Mouse (Mus musculus) liver, embryonic 15.5 days (tissue): ENCODE measurements around the gene Tec. TPM values are rescaled to one million over a fixed set of nuclear protein-coding genes. Genes with fewer than 3 reads are reported as not detected.

Experiments
- ATAC-seq: fragments of 200-750 bp; cut with Nextera tagmentation; 2 replicates; pipeline ENCODE4 v1.8.0; 2017; ENCODE audit warnings: moderate number of reproducible peaks, mild to moderate bottlenecking, moderate library complexity; ENCODE audit not compliant: insufficient read depth
- H3K27ac ChIP-seq: fragments of 300-500 bp; sonication (generic); replicated peaks from 2 replicates; pipeline ENCODE4 v1.5.1; 2015; ENCODE audit warnings: mild to moderate bottlenecking, inconsistent platforms
- H3K27me3 ChIP-seq: fragments of 300-500 bp; sonication (generic); 2 replicates; pipeline ENCODE4 v1.6.1; 2015; ENCODE audit warnings: mild to moderate bottlenecking, inconsistent platforms
- H3K36me3 ChIP-seq: fragments of 300-500 bp; sonication (generic); replicated peaks from 2 replicates; pipeline ENCODE4 v1.6.1; 2015; ENCODE audit warnings: moderate library complexity, mild to moderate bottlenecking, inconsistent platforms
- H3K4me1 ChIP-seq: fragments of 300-500 bp; sonication (generic); replicated peaks from 2 replicates; pipeline ENCODE4 v1.6.1; 2015; ENCODE audit warnings: inconsistent platforms
- H3K4me2 ChIP-seq: fragments of 300-500 bp; sonication (generic); 2 replicates; pipeline ENCODE4 v1.6.1; 2015; ENCODE audit warnings: moderate library complexity, mild to moderate bottlenecking, inconsistent platforms
- H3K4me3 ChIP-seq: fragments of 300-500 bp; sonication (generic); replicated peaks from 2 replicates; pipeline ENCODE4 v1.5.1; 2015; ENCODE audit warnings: mild to moderate bottlenecking, inconsistent platforms
- H3K9ac ChIP-seq: fragments of 300-500 bp; sonication (generic); 2 replicates; pipeline ENCODE4 v1.6.1; 2015; ENCODE audit warnings: moderate library complexity, mild to moderate bottlenecking, inconsistent platforms
- H3K9me3 ChIP-seq: fragments of 300-500 bp; sonication (generic); replicated peaks from 2 replicates; pipeline ENCODE4 v1.6.1; 2016; ENCODE audit warnings: inconsistent platforms
- WGBS: fragments of 180-500 bp; shearing (Covaris S2); methylation state at CpG from one replicate; pipeline ENCODE4 v1.1.7; 2015; ENCODE audit warnings: mixed read lengths; ENCODE audit not compliant: insufficient replicate concordance; 5-methylcytosine and 5-hydroxymethylcytosine counted together
- polyA plus RNA-seq: library from polyadenylated mRNA; unstranded; fragments of >200 nt; fragmentation: Nextera tagmentation; extraction: Ambion mirVana; gene quantifications from 2 replicates; pipeline ENCODE4 v1.2.1, GENCODE M21; 2015

The Tec gene
- polyA plus RNA-seq, 1 experiment from 2014 or later = 3.5 TPM

DNA sequence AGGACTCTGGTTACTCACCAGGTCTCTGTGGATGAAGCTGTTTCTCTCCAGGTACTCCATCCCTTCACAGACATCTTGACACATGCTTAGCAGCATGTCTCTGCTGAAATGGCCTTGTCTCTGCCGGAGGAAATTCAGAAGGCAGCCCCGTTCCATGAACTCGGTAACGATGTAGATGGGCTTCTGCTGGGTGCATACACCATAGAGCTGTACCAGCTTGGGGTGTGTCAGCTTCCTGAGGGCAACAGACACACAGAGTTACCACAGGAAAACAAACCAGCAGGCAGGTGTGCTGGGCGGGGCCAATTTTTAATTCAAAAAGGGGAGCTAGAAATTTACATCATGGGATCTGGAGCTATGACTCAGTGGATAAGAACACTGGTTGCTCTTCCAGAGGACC, 104.7 kb downstream of the Tec start:
- Histone ChIP-seq H3K9me3 (no peaks in the 10 kb centered on the region), H3K4me2 (no peak overlapping the region), H3K9ac (no peak overlapping the region), H3K4me3 (no peak overlapping the region), H3K27ac (no peak overlapping the region), H3K4me1 (no peaks in the 10 kb centered on the region), H3K27me3 (no peaks in the 10 kb centered on the region), H3K36me3 (no peaks in the 10 kb centered on the region)
- ATAC-seq = no peak
- WGBS = 63% methylated on average over 5 of the region's 5 CpGs

DNA sequence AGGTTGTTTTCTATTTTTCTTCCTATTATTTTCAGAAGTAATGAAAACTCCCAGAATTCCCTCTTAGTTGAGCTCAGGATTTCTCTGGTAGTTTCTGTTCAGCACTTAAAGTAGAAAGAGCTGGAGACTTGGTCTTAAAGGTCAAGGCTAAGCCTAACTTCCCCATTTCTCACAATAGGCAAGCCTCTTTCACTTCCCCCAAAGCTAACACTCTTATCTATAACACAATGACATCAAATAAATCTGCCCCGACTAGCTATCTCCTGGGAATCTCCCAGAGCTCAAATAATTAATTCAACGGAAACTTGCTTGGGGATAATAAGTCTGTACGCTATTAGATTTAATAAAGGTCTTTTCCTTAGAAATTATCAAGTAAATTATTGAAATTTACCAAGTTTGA, 105.3 kb downstream of the Tec start:
- ATAC-seq = no peak
- Histone ChIP-seq H3K36me3 (no peaks in the 10 kb centered on the region), H3K9ac (no peak overlapping the region), H3K27me3 (no peaks in the 10 kb centered on the region), H3K27ac (no peak overlapping the region), H3K4me1 (no peaks in the 10 kb centered on the region), H3K4me3 (no peak overlapping the region), H3K4me2 (no peak overlapping the region), H3K9me3 (no peaks in the 10 kb centered on the region)
- 21% methylated on average over 3 of the region's 3 CpGs for WGBS

DNA sequence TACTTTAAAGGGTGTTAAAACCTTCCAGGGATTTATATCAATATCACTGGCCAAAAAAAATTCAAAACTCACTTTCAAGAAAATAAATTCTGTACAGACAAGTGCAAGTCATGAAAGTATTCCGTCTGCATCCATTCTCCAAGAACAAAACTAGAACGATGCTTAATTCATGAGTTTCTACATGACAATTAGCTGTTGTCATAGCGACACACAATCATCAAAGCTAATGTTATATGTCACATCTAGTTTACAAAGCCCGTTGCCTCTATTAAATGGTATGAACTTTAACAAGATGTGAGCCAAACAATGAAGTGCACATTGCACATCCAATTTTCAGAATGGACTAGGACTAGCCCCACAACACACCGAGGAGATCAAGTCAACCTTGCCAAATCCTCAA, 106.5 kb downstream of the Tec start:
- Histone ChIP-seq H3K4me1 (no peaks in the 10 kb centered on the region), H3K4me3 (no peak overlapping the region), H3K9me3 (no peaks in the 10 kb centered on the region), H3K27me3 (no peaks in the 10 kb centered on the region), H3K4me2 (no peak overlapping the region), H3K36me3 (no peaks in the 10 kb centered on the region), H3K27ac (no peak overlapping the region), H3K9ac (no peak overlapping the region)
- 70% methylated on average over 5 of the region's 5 CpGs for WGBS
- no peak for ATAC-seq

DNA sequence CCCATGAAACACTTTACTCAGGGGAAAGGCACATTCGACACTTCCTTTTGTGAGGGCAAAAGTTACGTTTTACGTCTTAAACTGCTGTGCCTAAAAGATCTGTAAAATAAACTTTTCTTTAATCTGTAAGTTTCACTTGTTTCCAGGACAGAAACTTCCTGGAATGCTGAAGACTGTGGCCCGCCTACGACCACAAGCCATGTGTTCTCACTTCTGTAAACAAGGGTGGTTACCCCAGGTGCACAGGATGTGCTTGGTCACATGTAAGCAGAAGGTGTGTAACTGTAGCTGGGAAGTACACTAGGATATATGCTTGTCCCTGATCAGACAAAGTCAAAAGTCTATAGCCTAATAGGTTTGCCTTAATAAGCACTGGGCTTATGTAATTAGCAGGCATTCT, 107.0 kb downstream of the Tec start:
- H3K27ac ChIP-seq = no peak overlapping the region
- ATAC-seq = no peak
- H3K9me3 ChIP-seq = no peaks in the 10 kb centered on the region
- H3K4me2 ChIP-seq = no peak overlapping the region
- no peak overlapping the region for H3K4me3 ChIP-seq
- H3K27me3 ChIP-seq = no peaks in the 10 kb centered on the region
- WGBS = 62% methylated on average over 5 of the region's 5 CpGs
- H3K36me3 ChIP-seq = no peaks in the 10 kb centered on the region
- no peak overlapping the region for H3K9ac ChIP-seq
- no peaks in the 10 kb centered on the region for H3K4me1 ChIP-seq

DNA sequence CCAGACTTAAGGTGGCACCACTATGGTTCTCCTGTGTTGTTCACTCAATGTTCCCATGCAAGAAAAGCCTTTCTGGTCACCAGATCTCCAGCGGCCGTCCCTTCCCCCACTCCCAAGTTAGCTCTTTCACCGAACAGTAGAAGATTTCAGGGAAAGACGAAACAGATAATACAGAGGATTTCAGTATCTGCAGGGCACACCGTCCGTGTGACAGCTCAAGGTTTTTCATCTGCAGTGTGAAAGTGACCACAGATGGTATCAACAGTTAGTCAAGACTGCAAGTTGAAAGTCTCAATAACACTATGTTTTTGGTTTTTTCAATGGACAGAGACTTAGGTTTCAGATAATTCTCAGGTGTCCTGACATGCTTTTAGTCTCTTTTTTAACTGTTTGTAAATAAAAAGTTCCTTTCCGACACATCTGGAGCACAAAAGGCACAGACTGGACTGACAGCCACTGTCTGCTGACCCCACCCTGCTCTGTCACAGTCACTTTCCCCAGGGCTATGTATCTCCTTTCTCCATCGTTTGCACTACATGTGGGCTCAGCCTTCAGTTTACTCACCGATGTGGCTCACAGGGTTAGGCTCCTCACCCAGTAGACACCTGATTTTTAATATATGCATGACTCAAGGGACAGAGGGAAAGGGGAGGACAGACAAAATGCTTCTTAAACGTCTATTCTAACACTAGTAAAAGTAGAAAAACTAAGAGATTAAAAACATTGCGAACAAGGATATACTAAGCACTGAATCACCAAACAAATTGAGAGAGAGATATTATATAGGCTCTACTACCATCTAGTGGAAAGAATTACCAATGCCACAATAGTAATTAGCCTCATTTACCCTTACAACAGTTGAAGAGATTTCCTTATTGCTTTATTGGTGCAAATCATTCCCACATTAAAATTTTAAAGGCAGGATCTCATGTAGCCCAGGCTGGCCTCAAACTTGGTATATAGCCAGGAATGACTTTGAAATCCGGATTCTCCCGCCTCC, 109.1 kb downstream of the Tec start:
- whole genome bisulfite sequencing = 30% methylated on average over 13 of the region's 13 CpGs
- H3K4me3 ChIP-seq = no peak overlapping the region
- ATAC-seq = no peak
- H3K36me3 ChIP-seq = no peaks in the 10 kb centered on the region
- no peaks in the 10 kb centered on the region for H3K9me3 ChIP-seq
- H3K9ac ChIP-seq = no peak overlapping the region
- H3K4me1 ChIP-seq = no peaks in the 10 kb centered on the region
- H3K27ac ChIP-seq = no peak overlapping the region
- H3K4me2 ChIP-seq = no peak overlapping the region
- H3K27me3 ChIP-seq = no peaks in the 10 kb centered on the region

DNA sequence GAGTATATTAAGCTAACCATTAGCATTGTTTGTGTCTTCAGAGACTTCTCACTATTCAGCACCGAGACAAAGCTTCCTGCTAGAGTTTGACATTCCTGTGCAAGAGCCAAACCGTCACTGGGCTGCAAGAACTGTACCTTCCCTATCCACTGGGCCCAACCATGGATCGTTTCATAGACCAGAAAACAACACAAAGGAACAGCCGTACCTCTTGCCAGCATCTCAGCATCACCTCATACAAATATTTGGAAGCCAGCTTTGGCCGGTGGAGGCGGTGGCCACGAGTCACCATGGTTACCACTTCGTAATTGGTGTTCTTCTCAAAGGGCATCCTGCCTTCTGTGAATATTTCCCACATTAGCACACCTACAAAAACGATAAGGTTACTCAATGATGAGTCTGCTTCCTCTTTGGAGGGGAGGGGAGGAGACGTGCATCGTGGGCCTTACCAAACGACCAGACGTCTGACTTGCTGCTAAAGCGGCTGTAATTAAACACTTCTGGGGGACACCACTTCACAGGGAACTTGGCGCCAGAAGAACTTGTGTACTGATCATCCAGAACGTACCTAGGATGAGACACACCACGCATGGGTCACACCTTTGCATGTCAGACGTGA, 111.0 kb downstream of the Tec start:
- Histone ChIP-seq H3K36me3 (no peaks in the 10 kb centered on the region), H3K9ac (no peak overlapping the region), H3K4me1 (no peaks in the 10 kb centered on the region), H3K27ac (no peak overlapping the region), H3K4me2 (no peak overlapping the region), H3K9me3 (no peaks in the 10 kb centered on the region), H3K27me3 (no peaks in the 10 kb centered on the region), H3K4me3 (no peak overlapping the region)
- WGBS = 72% methylated on average over 18 of the region's 18 CpGs
- no peak for ATAC-seq

DNA sequence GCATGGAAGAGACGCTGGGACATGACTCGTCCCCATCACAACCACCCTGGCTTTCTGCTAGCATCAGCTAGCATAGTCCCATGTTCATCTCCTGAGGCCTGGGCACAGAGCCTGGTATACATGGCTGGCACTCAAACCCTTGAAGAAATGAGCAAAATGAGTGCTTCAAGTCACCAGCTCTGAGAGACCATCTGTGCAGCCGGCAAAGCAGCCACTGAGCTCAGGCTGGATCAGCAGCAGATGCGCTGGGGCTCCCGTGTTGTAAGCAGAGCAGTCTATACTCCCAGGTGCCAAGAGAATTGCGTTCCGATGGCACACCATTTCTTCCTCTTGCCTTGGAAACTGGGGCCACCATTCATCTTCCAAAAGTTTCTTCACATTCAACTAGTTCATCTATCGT, 112.3 kb downstream of the Tec start:
- no peaks in the 10 kb centered on the region for H3K4me1 ChIP-seq
- 72% methylated on average over 8 of the region's 8 CpGs for WGBS
- no peak for ATAC-seq
- H3K9ac ChIP-seq = no peak overlapping the region
- H3K4me2 ChIP-seq = no peak overlapping the region
- no peak overlapping the region for H3K27ac ChIP-seq
- no peaks in the 10 kb centered on the region for H3K27me3 ChIP-seq
- H3K36me3 ChIP-seq = no peaks in the 10 kb centered on the region
- no peak overlapping the region for H3K4me3 ChIP-seq
- H3K9me3 ChIP-seq = no peaks in the 10 kb centered on the region

DNA sequence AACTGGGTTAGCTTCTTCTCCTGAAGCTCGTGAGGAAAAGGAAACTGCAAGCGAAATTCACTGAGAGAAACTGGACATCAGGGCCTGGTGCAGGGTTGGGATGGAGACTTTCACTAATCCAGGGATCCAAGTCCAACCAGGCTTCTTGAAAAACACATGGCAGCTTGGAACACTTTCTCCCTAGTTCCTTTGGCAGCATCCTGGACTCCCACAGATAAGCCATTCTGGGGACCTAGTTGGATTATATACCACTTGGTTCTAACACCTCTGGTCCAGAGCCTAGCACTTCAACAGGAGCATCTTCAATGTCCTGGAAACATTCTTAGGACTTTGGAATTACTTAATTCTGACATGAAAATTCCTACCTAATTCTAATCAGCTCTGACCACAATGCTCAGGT, 113.2 kb downstream of the Tec start:
- H3K4me3 ChIP-seq = no peak overlapping the region
- H3K27ac ChIP-seq = no peak overlapping the region
- ATAC-seq = no peak
- H3K4me1 ChIP-seq = no peaks in the 10 kb centered on the region
- WGBS = 63% methylated on average over 2 of the region's 2 CpGs
- no peak overlapping the region for H3K9ac ChIP-seq
- H3K36me3 ChIP-seq = no peaks in the 10 kb centered on the region
- no peak overlapping the region for H3K4me2 ChIP-seq
- H3K27me3 ChIP-seq = no peaks in the 10 kb centered on the region
- H3K9me3 ChIP-seq = no peaks in the 10 kb centered on the region

DNA sequence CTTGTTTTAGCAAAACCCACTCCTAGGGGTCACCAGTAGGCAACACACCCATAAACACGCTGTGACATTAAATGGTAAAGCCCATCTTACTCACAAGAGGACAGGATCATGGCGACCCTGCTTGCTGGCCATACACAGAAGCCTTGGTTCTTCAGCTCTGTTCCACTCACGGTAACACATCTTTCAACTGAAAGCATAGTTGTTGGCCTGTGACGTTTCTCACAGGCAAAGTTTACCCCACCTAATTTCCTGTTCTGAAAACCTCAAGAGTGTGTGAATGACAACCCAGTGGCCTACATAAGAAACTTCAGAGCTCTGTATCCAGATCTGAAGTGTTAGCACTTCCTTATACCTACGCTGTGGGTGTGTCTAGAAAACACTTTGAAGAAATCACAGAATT, 115.7 kb downstream of the Tec start, which contains the start of gene Txk:
TSS of gene Txk (minus strand) at position 193 of the 400 bp plus-strand sequence.
- Histone ChIP-seq H3K4me2 (no peak within 1 kb of the TSS), H3K27ac (no peak within 1 kb of the TSS), H3K4me1 (peaks cover 5% of the 10 kb centered on the region; the same call in 1 of the 2 replicates), H3K4me3 (no peak within 1 kb of the TSS), H3K27me3 (no peaks in the 10 kb centered on the region), H3K9ac (no peak within 1 kb of the TSS), H3K36me3 (no peaks in the 10 kb centered on the region), H3K9me3 (no peaks in the 10 kb centered on the region)
- 60% methylated on average over 5 of the region's 5 CpGs for WGBS
- no peak for ATAC-seq

DNA sequence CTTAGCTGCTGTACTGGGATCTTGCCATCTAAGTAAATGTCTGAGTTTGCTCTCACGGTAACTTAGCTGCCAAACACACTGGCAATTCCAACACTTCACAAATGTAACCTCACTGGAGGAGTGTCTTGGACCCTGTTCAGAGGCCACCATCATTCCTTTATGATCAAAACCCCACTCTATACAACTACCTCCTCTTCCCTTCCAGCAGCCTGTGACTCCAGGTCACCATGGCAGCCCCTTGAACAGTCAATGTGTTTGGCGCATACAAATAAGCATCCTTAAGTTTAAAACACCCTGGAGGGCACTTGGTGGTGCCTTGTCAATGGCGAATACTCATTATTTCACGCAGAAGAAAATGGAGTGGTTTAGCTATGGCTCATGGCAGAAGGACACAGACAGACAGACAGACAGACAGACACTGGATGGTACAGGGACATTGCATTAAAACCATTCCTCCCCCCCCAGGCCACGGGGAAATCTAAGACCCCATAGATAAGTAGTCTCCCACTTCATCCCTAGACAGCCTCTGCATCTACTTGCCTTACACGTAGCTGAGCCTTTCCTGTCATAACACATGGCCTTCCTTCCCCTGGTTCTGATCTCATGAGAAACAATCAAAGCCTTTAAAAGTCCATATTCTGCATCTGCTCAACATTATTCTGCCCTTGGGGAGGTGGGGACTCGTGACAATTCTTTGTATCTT, 117.1 kb downstream of the Tec start:
- H3K4me3 ChIP-seq = no peak overlapping the region
- ATAC-seq = no peak
- no peak overlapping the region for H3K9ac ChIP-seq
- H3K4me1 ChIP-seq = peaks cover 5% of the 10 kb centered on the region; the same call in 1 of the 2 replicates
- H3K36me3 ChIP-seq = no peaks in the 10 kb centered on the region
- H3K9me3 ChIP-seq = no peaks in the 10 kb centered on the region
- H3K4me2 ChIP-seq = no peak overlapping the region
- H3K27ac ChIP-seq = no peak overlapping the region
- H3K27me3 ChIP-seq = no peaks in the 10 kb centered on the region
- 62% methylated on average over 7 of the region's 7 CpGs for WGBS

DNA sequence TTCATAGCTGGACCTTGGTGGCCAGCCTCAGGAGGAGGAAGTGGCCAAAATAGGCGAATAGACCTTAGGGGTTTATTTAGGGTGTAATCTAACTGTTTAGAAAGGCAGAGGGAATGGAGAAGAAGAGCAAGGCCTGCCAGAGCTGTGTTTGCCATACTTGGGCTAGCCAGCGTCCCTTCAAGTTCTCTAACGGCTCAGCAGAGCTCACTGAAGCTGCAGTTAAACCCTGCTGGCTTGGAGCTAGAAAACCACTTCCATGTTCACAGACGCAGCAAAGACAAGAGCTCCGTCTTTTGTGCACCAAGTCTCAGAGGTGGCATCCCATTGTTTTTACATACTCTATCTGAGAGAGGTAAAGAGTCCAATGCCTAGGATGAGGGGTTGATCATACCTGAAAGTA, 118.1 kb downstream of the Tec start:
- H3K36me3 ChIP-seq = no peaks in the 10 kb centered on the region
- no peak overlapping the region for H3K4me3 ChIP-seq
- no peak for ATAC-seq
- no peaks in the 10 kb centered on the region for H3K27me3 ChIP-seq
- H3K9ac ChIP-seq = no peak overlapping the region
- H3K4me2 ChIP-seq = no peak overlapping the region
- H3K9me3 ChIP-seq = no peaks in the 10 kb centered on the region
- peaks cover 5% of the 10 kb centered on the region; the same call in 1 of the 2 replicates for H3K4me1 ChIP-seq
- H3K27ac ChIP-seq = no peak overlapping the region
- 66% methylated on average over 5 of the region's 5 CpGs for WGBS
